Mouse (Mus musculus) brain, adult 10 weeks (tissue): ENCODE results near the gene Ift46. TPM values are rescaled to one million over a fixed set of nuclear protein-coding genes. Genes with fewer than 3 reads are reported as not detected.

ENCODE experiments used
- polyA plus RNA-seq: library from polyadenylated mRNA; stranded (reverse); fragments of 350-450 nt; fragmentation: Illumina TruSeq; extraction: RNeasy Lipid Tissue Mini Kit (QIAGEN cat#74804); gene quantifications from one replicate; pipeline ENCODE4 v1.2.3, GENCODE M21; 2015; ENCODE audit warnings: low read depth, low replicate concordance

The Ift46 gene
- polyA plus RNA-seq: 76.9 TPM

GRCm38 (mm10) chr9:44767101-44768028, at the start of gene Ift46, which contains the start of gene Arcn1:
Gene Ift46 (plus strand): TSS chr9:44767908.
Gene Arcn1 (minus strand): TSS chr9:44767845.

GRCm38 (mm10) chr9:44734524-44735494, 32.9 kb upstream of the Ift46 start, which contains the start of gene Phldb1:
Gene Phldb1 (minus strand): TSS chr9:44735198.

GRCm38 (mm10) chr9:44799102-44799957, 31.6 kb downstream of the Ift46 start, which contains the start of gene Tmem25:
Gene Tmem25 (minus strand): TSS chr9:44799307.

GRCm38 (mm10) chr9:44802808-44803450, 35.2 kb downstream of the Ift46 start, which contains the start of gene Ttc36:
Gene Ttc36 (minus strand): TSS chr9:44803072.

Other genes with a start within 250 kb of the Ift46 start
- not detected for gene Cxcr5, start 206.0 kb upstream of the Ift46 start, polyA plus RNA-seq
- gene Ddx6, start 163.0 kb upstream of the Ift46 start, polyA plus RNA-seq: 61.7 TPM
- not detected for gene Treh, start 94.7 kb upstream of the Ift46 start, polyA plus RNA-seq
- gene Phldb1, start 32.7 kb upstream of the Ift46 start, polyA plus RNA-seq: 84.9 TPM
- gene Arcn1, start 63 bp upstream of the Ift46 start, polyA plus RNA-seq: 72.5 TPM
- gene Tmem25, start 31.4 kb downstream of the Ift46 start, polyA plus RNA-seq: 65.3 TPM
- 0.57 TPM for gene Ttc36, start 35.2 kb downstream of the Ift46 start, polyA plus RNA-seq
- 24.6 TPM for gene Kmt2a, start 113.4 kb downstream of the Ift46 start, polyA plus RNA-seq
- 976 TPM for gene Atp5l, start 152.8 kb downstream of the Ift46 start, polyA plus RNA-seq
- 43.9 TPM for gene Ube4a, start 197.7 kb downstream of the Ift46 start, polyA plus RNA-seq
- gene Cd3g, start 212.5 kb downstream of the Ift46 start, polyA plus RNA-seq: not detected
- gene Cd3d, start 213.9 kb downstream of the Ift46 start, polyA plus RNA-seq: not detected
- gene Cd3e, start 241.7 kb downstream of the Ift46 start, polyA plus RNA-seq: not detected